15 mouse cellular contexts compared by ENCODE assay signal in genomic region chr7:101498385-101498784, GRCm38 (mm10).
"Had no signal": no experiment of that assay in that cellular context is flagged by ENCODE, and none has a peak within 500 bp of the region (broad histone marks: within the 10 kb centered on the region; RNA-seq: fewer than 3 reads in every experiment).

No protein-coding gene starts in this region.

- H3K27ac ChIP-seq: intestine, embryonic 15.5 days; limb, embryonic 10.5 days; liver, embryonic 14.5 days; neural tube, embryonic 13.5 days had no signal

- H3K36me3 ChIP-seq: intestine, embryonic 15.5 days; limb, embryonic 10.5 days; neural tube, embryonic 13.5 days had no signal

- H3K4me1 ChIP-seq: intestine, embryonic 15.5 days; neural tube, embryonic 13.5 days had no signal

- H3K9ac ChIP-seq: intestine, embryonic 15.5 days; liver, embryonic 14.5 days; neural tube, embryonic 13.5 days had no signal

- H3K9me3 ChIP-seq: intestine, embryonic 15.5 days; limb, embryonic 10.5 days; megakaryocyte, embryonic 14.5 days; neural tube, embryonic 13.5 days had no signal

- ATAC-seq: intestine, embryonic 15.5 days; midbrain, embryonic 16.5 days had no signal

- DNase-seq: kidney, adult 18-20 months; kidney, postnatal 25 days; layer of hippocampus, adult 9-11 months; lung, postnatal 36 days; right cerebral cortex, postnatal 4 days; spleen, adult 18-20 months; thymus, adult 18-20 months; thymus, postnatal 25 days had no signal

- H3K4me3 ChIP-seq: intestine, embryonic 15.5 days; limb, embryonic 10.5 days; megakaryocyte, embryonic 14.5 days; neural tube, embryonic 13.5 days had no signal

- H3K4me2 ChIP-seq: intestine, embryonic 15.5 days; midbrain, embryonic 11.5 days; neural tube, embryonic 13.5 days had no signal
